Mouse (Mus musculus): ENCODE results near the gene Rnf113a2.

- peak; percentile 98 for TF ChIP-seq POLR2A (IDR thresholded peaks at IDR 0.05; ENCODE audit: extremely low read depth, insufficient read depth, low read length)
- no peak for TF ChIP-seq CTCF (IDR thresholded peaks at IDR 0.05; ENCODE audit: extremely low read depth, insufficient read depth, low read length)
These were observed 34.0 kb downstream of the Rnf113a2 start, which contains the start of the genes Aldh6a1 and Lin52 for GRCm38 (mm10) chr12:84450718-84451646.
